Mouse (Mus musculus): ENCODE results near the gene Gm9376.

Gm9376 gene

DNA sequence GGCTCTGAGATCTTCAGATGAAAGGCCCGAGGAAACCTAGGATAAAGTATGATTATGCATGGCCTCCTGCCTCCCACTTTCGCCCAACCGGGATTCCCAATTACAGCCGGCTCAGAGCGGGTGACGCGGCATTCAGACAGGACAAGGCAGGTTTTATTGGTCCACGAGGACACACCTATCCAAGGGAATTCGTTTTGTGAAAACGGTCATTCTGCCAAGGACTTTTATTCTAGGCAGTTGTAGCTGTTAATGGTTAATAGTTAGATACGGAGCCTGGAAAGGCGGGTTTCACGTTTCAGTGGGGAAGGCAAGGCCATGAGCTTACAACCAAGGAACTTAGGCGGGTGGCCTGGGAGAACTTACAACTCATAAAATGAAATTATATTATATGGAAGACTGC is 16.2 kb downstream of the Gm9376 start:
- DNase-seq, result no peak

DNA sequence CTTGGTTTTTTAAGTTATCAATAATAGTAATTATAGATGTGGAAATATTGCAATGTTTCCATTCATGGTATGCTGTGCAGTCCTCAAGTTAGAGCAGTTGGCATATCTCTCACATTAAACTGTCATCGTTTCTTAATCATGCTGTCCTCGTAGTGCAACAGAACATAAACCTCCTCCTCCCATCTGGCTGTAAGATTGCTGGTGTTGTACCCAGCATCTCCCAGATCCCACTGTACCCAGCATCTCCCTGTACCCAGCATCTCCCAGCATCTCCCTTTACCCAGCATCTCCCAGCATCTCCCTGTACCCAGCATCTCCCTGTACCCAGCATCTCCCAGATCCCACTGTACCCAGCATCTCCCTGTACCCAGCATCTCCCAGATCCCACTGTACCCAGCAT is 19.3 kb downstream of the Gm9376 start:
- no peak for DNase-seq

DNA sequence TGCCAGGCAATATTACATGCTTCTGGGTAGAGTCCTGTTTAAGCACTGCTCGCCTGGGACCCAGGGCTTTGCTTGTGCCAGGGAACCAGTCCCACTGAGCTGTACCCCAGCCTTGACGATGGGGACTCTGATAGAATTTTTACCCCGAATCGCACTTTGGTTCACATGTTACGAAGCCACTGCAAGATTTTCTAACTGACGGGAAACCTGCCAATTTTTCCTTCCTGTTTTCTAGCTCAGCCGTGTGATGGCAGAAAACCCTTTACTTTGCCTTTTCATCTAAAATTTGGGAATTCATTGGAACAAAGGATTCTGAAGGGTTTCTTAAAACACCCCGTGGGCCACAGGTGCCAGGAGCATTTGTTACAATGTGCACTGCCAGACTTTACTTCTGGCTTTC is 22.4 kb downstream of the Gm9376 start:
- DNase-seq, result no peak

DNA sequence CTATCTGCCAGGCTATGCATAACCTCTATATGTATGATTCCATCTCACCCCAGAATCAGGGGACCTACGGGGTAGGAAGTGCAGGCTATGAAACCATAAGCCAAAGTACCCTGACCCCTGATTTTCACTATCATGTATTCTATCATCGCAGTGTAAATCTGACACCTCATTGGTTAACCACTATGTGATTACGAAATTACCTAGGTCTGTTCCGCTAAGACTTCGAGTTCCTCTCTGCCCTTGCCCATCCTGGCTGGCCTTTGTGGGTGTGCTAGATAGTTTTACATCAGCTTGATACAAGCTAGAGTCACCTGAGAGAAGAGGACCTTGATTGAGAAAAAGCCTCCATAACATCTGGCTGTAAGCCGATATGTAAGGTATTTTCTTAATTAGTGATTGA is 23.2 kb downstream of the Gm9376 start:
- no peak for DNase-seq

DNA sequence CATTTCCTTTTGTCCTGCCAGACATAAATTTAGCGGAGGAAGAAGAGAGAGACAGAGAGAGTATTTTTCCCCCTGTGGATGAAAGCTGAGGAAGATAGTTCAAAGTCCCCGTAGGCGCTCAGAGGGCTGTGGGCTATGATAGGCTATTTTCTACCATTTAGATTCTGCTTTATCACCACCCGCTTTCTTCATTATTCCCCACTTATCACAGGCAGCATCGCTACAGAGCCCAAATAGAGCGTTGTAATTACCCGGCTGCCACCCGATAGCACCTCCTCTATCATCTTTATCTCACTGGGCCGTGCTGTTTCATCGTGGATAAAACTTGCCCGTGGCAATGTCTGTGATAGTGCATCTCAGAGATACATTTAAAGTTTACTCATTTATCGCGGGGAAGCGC is 35.8 kb downstream of the Gm9376 start:
- DNase-seq, result no peak

DNA sequence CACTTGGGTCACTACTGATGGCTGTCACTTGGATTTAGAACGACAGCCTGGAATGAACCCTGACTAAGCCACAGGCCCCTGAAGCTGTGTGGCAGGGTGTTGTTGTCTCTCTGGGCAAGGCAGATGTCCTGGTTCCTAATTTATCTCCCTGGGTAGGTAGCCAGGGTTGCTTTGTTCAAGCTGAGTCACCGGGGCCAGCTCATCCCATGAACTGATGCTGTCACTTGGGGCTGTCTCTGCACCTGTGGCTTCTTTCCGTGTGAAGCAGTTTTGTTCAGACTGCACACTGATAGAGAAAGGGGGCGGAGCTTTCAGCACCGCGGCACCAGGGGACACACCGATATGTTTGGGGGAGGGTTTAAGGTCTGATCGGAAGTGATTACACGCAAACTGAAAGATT is 37.8 kb downstream of the Gm9376 start:
- DNase-seq, result no peak

DNA sequence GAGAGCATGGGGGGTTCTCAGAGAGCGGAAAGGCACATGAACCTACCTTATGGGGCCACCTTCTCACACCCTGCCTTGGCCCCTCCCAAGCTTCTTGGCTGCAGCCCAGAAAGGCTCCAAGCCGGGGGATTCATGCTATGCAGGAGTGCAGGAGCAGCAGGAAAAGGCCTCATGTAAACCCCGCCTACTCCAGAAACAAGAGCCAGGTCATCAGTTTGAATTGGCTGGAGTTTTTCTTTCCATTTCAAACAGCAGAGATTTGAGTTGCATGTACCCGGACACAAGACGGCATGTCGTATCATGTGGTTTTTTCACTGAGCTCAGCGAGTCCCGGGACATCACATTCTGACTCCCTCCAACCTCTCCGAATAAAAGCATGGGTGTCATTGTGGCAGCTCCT is 39.2 kb downstream of the Gm9376 start:
- DNase-seq, result no peak

DNA sequence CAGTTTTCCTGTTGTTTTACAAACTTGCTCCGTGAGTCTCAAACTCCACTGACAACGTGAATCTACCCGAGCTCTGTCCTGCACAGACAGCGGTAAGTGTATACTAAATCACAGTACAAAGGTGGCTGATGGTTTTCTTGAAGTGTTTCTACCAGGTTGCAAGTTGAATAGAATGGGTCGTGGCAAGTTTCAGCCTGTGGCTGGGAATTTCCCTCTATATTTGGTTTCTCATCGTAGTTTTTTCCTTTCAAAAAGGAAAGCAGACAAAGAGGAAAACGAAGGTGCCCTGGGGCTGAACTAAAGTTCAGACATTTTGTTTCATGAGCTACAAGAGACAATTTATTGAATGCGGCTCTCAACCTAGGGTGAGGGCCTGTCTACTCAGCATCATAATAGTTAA is 40.3 kb downstream of the Gm9376 start:
- DNase-seq, result no peak

DNA sequence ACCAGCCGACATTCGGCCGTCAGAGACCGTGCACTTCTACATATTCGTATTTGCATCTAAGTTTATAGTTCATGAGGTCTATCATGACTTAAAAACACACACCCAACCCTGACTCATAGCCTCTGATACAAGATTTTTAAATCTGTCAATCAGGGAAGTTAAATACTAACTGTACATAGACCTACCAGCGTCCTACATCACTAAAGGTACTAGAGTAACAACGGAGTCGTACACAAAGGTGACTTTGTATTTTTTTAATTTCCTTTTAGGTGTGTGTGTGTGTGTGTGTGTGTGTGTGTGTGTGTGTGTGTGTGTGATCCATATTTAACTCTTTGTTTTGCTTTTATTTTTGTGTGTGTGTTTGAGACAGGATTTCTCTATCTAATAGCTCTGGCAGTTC is 44.9 kb downstream of the Gm9376 start:
- no peak for DNase-seq

DNA sequence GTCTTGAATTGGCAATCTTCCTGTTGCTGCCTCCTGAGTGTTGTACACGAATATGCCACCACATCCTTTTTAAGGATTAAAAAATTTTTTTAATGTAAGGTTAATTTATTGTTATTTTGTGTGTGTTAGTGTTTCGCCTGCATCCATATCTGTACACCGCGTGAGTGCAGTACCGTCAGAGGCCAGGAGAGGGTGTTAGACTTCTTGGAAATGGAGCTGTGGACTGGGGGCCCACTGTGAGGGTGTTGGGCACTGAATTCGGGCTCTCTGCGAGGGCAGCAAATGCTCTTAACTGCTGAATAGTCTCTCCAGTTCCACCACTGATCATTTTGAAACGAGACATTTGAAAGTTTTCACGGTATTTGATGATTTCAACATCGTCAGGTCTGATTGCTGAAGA is 45.9 kb downstream of the Gm9376 start:
- DNase-seq, result no peak

DNA sequence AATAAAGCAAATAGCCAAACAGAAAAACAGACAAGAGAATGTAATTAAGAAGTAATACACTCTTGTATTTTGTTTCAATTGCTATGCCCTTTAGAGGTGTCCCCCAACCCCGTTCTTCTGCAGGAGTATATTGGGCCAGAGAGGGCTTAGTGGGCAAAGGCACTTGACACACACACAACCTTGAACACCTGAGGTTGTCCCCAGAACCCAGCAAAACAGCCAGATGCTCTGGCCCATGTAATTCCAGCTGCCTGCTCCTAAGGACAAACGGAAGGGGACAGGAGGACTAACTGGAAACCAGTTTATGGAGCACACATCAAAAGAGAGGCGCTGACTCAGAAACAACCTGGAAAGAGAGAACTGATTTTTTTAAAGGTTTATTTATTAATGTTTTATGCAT is 47.2 kb downstream of the Gm9376 start:
- no peak for DNase-seq

DNA sequence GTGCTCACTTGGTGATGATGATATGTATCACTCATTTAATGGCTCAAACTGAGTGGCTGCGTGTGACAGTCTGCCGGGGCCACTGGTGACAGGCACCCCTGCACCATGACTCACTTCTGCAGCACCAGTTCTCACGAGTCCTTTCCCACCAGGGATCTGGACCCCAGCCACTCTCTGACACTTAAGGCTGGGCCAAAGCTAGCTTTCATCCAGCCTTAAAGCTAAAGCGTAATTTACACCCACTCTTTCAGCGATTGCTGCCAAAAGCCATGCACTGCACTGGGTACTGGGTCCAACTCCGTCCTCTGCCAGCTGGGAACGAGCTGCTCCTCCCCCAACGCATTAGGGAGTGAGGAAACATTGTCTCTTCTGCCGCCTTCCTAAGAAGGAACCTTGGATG is 50.5 kb downstream of the Gm9376 start:
- DNase-seq, result no peak

All from cerebellum, adult 18-20 months (tissue).